Mouse (Mus musculus): Measurements from ENCODE around the gene Nedd4.
"Not testable (repeated sequence)": the region's sequence is repeated elsewhere in the genome, so short reads cannot be mapped to it uniquely, and the experiment has no call there.

Nedd4 gene

GRCm38 (mm10) chr9:72653533-72653932 lies 8.6 kb upstream of the Nedd4 start:
- no peak for DNase-seq

DNA sequence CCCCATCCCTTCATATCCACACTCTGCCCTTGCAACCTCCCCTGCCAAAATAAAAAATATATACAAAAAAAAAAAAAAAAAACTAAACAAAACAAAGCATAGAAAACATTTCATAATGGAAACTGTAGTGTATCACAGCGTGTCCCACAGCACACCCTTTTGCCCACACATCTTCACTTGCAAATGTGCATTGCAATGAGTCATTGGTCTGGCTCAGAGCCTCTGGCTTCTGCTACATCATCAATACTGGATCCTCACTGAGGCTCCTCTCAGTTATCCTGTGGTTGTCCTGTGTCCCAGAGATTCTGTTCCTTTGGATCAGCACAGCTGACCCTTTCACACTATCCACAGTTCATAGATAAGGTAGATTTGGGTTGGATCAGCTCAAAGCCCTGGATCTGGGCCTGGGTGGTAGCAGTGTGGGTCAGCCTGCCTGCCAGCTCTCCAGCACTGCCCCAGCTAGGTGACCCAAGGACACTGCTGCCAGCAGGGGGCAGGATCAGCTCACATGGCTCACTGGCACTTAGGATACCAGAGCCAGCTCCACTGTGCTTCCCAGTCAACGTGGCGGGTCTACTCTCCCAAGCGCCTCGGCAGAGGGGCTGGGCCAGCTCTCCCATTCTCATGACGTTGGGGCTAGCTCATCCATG lies 7.4 kb upstream of the Nedd4 start:
- peak; percentile 83 for DNase-seq

DNA sequence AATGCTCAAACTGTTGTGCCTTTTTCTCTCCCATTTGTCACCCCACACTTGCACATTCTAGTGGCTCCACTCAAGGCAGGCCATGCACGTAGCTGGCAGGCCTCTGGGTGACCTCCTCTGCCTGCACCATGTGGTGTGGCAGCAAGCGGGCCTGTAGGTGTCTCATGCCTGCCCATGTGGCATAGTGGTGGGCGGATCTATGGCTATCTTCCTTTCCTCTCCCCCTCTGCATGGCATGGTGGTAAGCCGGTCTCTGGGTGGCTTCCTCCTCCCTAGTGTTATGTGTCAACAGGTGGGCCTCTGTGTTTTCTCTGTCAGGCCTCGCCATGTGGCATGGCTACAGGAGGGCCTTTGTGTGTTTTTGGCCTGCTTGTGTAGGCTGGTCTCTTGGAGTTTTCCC lies 6.5 kb upstream of the Nedd4 start:
- DNase-seq, result no peak

DNA sequence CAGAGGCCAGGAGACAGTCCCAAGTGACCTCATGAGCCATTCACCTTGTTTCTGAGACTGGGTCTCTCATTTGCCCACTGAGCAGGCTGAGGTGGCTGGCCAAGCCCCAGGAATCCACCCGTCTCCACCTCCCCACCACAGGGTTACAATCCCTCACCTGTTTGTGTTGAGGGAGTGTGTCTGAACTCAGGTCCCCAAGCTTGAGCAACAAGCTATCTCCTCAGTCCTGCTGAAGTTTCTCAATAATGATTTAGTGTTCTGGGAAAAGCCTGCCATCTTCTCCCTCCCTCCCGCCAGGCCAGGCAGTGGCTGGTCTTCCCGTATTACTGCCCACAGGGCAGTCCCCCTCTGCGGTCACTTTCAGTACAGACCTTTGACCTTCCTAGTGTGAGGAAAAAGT lies 5.7 kb upstream of the Nedd4 start:
- DNase-seq, result no peak

DNA sequence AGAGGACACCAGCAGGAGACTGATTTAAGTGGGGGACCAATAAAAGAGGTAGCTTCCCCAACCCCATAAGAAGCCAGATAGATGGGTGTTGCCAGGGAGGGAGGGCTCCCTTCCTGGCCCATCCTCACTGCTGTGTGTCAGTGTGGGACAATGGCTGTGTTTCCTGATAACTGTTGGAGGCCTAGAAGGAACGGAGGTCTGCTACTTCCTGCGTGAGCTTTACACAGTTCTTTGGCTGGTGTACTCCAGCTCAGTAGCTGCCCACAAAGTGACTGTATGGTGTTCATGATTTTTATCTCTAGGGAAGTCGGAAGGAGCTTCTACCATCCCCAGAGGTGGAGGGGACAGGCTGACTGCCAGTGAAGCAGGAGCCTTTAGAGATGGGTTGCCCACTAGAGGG lies 5.2 kb upstream of the Nedd4 start:
- no peak for DNase-seq

- no peak for DNase-seq
Observed at GRCm38 (mm10) chr9:72657694-72658093, 4.5 kb upstream of the Nedd4 start.

- DNase-seq, result no peak
Observed at GRCm38 (mm10) chr9:72660139-72660538, 2.0 kb upstream of the Nedd4 start.

GRCm38 (mm10) chr9:72660911-72661310 lies 1.2 kb upstream of the Nedd4 start:
- no peak for DNase-seq

- no peak for DNase-seq
Observed at GRCm38 (mm10) chr9:72661561-72661894, 618 bp upstream of the Nedd4 start.

DNA sequence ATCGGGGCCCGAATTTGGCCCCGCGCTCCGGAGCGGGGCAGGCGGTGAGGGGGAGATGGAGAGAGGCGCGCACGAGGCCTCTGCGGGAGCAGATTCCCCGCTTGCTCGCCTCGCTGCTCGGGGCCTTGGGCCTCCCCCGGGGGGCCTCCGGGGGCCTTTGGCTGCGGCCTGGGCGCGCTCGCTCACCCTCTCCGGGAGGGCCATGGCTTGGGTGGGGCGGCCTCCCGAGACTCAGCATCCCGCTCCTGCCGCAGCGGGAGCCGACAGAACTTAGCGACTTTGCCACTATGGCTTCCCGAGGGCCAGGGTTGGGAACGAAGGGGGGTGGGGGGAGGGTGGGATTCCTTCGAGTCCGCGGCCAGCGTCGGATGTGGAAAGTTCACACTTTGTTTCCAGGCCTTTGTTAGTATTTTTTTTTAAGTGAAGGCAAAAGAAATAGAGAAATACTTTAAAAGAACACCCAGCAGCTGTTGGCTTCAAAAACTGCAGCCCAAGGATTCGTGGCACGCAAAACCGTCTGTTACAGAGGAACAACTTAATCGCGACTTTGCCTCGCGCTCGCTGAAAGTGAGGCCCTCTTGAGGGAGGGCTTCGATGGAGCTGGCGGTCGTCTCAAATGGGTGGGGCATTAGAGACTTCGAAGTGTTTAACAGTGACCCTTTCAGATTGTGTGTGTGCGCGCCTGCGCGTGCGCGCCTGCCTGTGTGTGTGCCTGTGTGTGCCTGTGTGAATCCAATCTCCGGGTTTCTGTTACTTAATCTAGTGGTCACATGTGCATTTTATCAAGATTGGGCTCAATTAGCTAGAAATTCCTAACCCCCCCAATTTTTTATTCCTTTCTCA lies 766 bp downstream of the Nedd4 start:
- DNase-seq, result peak; percentile 88

- no peak for DNase-seq
Observed at GRCm38 (mm10) chr9:72663534-72663918, 1.4 kb downstream of the Nedd4 start.

DNA sequence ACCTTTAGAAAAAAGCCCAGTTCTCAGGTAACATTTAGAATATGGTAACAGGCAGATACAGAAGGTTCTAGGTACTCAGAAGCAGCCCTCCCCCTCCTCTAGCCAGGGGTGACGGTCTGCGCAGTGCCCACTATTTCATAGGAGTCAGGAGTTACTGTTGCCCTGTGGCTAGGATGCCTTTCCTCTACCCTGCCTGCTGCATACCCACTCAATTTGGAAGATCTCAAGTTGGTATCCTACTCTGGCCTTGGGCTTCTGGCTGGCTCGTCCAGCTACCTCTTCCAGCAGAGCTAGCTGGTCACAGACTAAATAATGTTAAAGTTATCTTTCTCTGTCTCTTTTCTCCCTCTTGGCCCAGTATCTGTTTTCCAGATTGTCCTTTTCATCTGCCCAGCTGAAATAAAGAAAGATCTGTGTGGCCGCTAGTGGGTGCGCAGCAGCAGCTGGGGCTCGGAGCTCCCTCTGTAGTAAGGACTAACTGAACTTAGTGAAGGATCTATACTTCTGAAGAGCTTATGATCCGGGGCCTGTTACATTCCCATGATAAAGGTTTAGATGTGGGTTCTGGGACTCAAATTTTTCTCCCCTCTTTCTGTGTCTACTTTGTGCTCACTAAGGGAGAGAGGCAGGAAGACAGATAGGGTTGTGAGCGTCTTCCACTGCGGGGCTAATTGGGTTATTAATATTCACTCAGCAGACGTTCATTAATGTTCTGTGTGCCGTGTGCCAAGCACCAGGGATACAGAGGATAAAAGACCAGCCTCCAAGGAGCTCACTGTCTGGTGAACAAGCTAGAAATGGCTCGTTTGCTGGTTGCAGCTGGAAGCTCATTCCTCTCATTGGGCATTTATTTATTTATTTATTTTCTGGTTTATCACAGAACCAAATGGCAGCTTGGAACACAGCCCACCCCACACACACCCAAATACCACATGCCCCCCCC lies 2.5 kb downstream of the Nedd4 start:
- DNase-seq, result no peak

GRCm38 (mm10) chr9:72665517-72665916 lies 3.4 kb downstream of the Nedd4 start:
- no peak for DNase-seq

DNA sequence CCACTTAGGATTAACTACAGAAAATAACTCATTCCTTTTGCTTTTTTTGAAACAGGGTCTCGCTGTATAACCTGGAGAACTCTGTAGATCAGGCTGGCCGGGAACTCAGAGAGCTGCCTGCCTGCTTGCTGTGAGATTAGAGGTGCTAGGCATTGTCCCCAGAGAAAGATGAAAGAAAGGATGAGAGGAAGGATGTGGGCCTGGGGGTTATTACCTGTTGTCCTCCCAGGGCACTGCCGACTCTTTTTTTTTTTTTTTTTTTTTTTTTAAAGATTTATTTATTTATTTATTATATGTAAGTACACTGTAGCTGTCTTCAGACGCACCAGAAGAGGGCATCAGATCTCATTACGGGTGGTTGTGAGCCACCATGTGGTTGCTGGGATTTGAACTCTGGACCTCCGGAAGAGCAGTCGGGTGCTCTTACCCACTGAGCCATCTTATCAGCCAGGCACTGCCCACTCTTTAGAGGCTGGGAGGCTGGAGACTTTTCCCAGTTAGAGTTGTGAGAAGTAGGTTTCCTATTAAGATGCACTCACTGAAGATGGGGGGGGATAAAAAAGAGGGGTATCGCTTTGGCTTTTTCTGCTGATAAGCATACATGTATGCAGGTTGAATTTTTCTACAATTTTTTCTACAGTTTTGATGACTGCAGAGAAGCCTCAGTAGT lies 4.3 kb downstream of the Nedd4 start:
- DNase-seq, result not testable (repeated sequence)

GRCm38 (mm10) chr9:72667126-72667525 lies 5.0 kb downstream of the Nedd4 start:
- DNase-seq, result no peak

DNA sequence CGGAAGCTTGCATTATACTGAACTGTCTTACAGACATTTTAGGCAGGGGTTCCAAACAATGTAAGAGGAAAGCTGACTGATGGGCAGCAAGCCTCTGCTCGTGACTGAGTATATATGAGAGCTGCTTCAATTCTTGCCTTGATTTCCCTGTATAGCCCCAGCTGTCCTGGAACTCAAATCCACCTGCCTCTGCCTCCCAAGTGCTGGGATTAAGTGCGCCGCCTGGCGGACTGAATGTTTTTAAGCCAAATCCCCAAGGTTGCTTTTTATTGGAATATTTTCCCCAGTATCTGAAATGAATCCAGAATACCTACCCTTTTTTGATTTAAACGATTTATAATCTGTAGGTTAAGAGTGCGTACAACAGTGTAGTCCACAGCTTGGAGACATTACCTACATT lies 7.2 kb downstream of the Nedd4 start:
- no peak for DNase-seq

DNA sequence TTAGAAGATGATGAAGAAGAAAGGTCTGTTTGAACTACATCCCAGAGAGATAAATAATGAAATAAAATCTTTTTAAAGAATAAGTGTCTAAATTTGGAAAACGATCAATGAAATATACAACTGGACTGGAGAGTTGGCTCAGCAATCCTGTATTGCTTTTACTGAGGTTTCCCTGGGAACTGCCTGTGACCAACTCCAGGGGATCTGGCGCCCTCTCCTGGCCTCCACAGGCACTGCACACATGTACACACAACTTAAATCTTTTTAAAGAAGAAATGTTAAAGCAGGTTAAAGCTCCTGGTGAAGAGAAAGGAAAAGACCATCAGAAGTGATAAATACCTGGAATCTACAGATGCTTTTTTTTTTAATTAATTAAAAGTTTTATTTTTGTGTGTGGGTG lies 10.2 kb downstream of the Nedd4 start:
- peak; percentile 93 for DNase-seq

DNA sequence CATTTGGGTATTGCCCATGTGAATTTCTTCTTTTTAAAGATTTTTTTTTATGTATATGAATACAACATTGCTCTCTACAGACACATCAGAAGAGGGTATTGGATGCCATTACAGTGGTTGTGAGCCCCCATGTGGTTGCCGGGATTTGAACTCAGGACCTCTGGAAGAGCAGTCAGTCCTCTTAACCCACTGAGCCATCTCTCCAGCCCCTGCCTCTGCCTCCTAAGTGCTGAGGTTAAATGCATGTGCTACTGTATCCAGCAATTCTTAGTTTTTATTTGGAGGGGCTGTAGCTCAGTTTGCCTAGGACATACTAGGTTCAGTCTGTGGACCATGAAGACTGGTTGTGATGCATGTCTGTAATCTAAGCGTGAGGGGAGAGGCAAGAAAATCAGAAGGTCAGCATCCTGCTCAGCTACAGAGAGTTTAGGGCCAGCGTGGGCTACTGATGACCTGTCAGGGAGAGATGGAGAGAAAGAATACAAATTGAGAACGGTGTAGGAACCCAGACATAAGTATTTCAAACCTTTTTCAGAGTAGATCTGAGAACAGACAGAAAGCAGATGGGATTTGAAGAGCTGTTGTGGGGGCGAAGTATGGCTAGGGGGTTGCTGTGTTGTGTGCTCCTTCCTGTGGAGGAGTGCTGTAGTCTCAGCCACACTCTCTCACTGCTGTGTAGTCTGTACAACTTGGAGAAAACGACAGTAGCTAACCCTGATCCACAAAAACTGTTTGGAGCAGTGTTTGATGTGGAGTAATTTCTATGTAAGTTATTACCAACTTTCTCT lies 13.0 kb downstream of the Nedd4 start:
- DNase-seq, result no peak

DNA sequence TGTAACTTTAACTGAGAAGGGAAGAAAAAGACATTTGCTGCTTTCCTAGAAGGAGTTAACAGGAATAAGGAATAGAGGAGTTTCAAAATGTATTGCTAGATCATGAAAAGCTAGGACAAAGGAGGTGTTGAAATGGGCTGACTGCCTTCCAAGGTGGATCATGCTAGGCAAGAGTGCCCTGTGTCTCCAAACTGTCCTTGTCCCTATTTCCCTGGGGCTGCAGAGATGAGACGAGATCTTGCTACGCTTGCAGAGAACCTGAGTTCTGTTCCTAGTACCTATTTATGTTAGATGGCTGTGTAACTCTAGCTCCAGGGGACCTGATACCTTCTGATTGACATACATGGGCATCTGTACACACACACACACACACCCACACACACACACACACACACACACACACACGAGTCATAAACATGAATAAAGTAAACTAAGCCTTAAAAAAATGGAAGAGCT lies 13.6 kb downstream of the Nedd4 start:
- DNase-seq, result no peak

- no peak for DNase-seq
Observed at GRCm38 (mm10) chr9:72677659-72678058, 15.5 kb downstream of the Nedd4 start.

DNA sequence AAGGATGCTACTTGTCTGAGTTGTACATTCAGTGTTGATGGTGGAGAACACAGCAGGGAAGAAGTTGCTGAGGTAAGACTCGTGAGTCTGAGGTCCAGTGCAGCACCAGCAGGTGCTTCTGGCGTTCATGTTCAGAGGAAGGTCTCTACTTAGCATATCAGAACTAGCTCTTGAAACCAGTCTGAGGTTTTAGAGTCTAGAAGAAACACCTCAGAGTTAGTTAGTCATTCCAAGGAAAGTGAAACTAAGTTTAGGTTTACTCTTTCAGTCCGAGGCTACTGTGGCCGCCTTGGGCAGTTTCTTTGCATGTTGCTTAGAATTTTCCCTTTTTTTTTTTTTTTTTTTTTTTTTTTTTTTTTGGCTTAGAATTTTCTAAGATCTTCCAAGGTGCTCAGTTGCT lies 16.6 kb downstream of the Nedd4 start:
- no peak for DNase-seq

GRCm38 (mm10) chr9:72681652-72682228 lies 19.6 kb downstream of the Nedd4 start:
- DNase-seq, result no peak

Data from kidney, postnatal 10 days (tissue).